Mouse (Mus musculus): Measurements from ENCODE around the gene Ufm1. TPM values are rescaled to one million over a fixed set of nuclear protein-coding genes. Genes with fewer than 3 reads are reported as not detected.
A peak's percentile ranks its signal among the peaks of the same experiment; 100 is the strongest.

Ufm1 gene
- polyA plus RNA-seq (2015; fragmentation: Nextera tagmentation; extraction: Ambion mirVana) = 41.9 and 50.1 TPM in 2 replicates

DNA sequence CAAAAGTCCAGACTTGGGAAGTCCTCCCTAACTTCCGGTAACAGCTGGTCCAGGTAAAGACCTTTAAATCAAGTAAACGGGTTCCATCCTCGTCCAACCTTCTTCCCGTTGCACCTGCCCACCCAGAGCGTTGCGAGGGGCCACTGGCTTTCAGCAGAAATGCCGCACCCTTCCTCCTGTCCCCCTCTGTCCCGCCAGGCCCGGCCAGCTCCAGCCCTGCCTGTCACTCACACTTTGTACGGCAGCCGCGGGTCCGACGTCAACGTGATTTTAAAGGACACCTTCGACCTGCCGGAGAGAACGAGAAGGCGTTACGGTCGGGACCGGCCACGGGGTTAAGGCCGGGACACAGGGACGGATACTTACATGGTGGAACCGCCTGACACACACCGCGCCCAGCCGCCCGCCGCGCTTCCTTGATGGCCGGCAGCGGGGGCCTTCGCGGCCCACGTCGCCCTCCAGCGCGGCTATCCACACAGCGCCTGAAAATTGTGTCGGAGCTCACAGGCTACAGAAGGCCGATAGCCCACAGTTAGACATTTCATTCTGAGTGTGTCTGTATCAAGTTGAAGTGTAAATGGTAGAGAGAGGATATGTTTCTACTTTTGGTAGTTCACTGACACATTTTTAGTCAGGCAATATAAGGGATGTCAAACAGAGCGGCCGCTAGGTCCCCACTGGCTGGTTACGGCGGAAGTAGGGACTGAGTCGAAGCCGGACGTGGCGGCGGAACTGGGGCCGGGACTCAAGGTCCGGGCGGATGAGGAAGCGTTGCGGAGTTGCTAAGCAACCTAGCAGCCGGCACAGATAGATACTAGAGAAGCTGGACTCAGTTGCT, at the start of gene Ufm1:
Ufm1 (minus strand) TSS at position 448 of the 838 bp plus-strand sequence.
- Histone ChIP-seq H3K9me3 (replicated peaks; ENCODE audit: control insufficient read depth, low read length) (no peaks in the 10 kb centered on the region), H3K4me1 (ENCODE audit: control insufficient read depth, low read depth, low read length) (peaks cover 3% of the 10 kb centered on the region), H3K9ac (ENCODE audit: low read depth, low read length) (peak within 1 kb of the TSS; percentile 79), H3K27ac (ENCODE audit: low read length) (no peak within 1 kb of the TSS), H3K36me3 (ENCODE audit: control insufficient read depth, insufficient read depth) (peaks cover 20% of the 10 kb centered on the region; the same call in 1 of the 2 replicates), H3K27me3 (ENCODE audit: control insufficient read depth, insufficient read depth, low read depth, low read length) (no peaks in the 10 kb centered on the region), H3K4me3 (ENCODE audit: low read depth, low read length) (peak within 1 kb of the TSS; percentile 87), H3K4me2 (ENCODE audit: low read depth, low read length) (peak within 1 kb of the TSS; percentile 71)
- under 1% methylated on average over 58 of the region's 58 CpGs for WGBS (ENCODE audit: insufficient replicate concordance)
- peak; percentile 98 for ATAC-seq (ENCODE audit: low read depth)

- Histone ChIP-seq H3K36me3 (ENCODE audit: control insufficient read depth, insufficient read depth) (no peaks in the 10 kb centered on the region), H3K4me2 (ENCODE audit: low read depth, low read length) (no peak overlapping the region), H3K4me3 (ENCODE audit: low read depth, low read length) (no peak overlapping the region), H3K27ac (ENCODE audit: low read length) (no peak overlapping the region), H3K27me3 (ENCODE audit: control insufficient read depth, insufficient read depth, low read depth, low read length) (no peaks in the 10 kb centered on the region), H3K9ac (ENCODE audit: low read depth, low read length) (no peak overlapping the region), H3K9me3 (replicated peaks; ENCODE audit: control insufficient read depth, low read length) (no peaks in the 10 kb centered on the region), H3K4me1 (ENCODE audit: control insufficient read depth, low read depth, low read length) (no peaks in the 10 kb centered on the region)
- 75% methylated on average over 12 of the region's 12 CpGs for WGBS (ENCODE audit: insufficient replicate concordance)
- no peak for ATAC-seq (ENCODE audit: low read depth)
These were observed 27.2 kb upstream of the Ufm1 start for GRCm38 (mm10) chr3:53890619-53891540.

- H3K9ac ChIP-seq (ENCODE audit: low read depth, low read length) = no peak overlapping the region
- no peaks in the 10 kb centered on the region for H3K4me1 ChIP-seq (ENCODE audit: control insufficient read depth, low read depth, low read length)
- WGBS (ENCODE audit: insufficient replicate concordance) = 67% methylated on average over 1 of the region's 1 CpGs
- H3K36me3 ChIP-seq (ENCODE audit: control insufficient read depth, insufficient read depth) = no peaks in the 10 kb centered on the region
- H3K9me3 ChIP-seq (replicated peaks; ENCODE audit: control insufficient read depth, low read length) = no peaks in the 10 kb centered on the region
- no peak overlapping the region for H3K4me3 ChIP-seq (ENCODE audit: low read depth, low read length)
- no peaks in the 10 kb centered on the region for H3K27me3 ChIP-seq (ENCODE audit: control insufficient read depth, insufficient read depth, low read depth, low read length)
- no peak overlapping the region for H3K4me2 ChIP-seq (ENCODE audit: low read depth, low read length)
- H3K27ac ChIP-seq (ENCODE audit: low read length) = no peak overlapping the region
- ATAC-seq (ENCODE audit: low read depth) = no peak
These were observed 8.0 kb upstream of the Ufm1 start for GRCm38 (mm10) chr3:53871596-53871995.

DNA sequence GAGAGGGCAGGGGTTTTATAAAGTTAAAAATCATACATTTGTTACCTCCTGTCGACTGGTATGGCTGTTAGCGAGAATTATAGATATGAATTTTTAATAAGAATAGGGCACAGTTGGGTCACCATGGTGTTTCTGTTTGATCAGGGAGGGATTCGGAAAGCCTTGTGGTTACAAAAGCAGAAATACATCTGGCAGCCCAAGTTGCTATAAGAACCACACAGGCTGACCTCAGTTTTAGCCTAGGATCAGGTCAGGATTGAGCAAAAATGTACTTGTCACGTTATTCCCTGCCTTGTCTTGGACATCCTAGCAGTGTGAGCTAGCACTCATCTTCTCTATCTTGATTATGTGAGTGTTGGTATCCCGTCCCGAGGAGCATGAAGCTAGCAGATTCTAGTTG, 6.9 kb upstream of the Ufm1 start:
- no peak for ATAC-seq (ENCODE audit: low read depth)
- H3K9ac ChIP-seq (ENCODE audit: low read depth, low read length) = no peak overlapping the region
- no peaks in the 10 kb centered on the region for H3K36me3 ChIP-seq (ENCODE audit: control insufficient read depth, insufficient read depth)
- WGBS (ENCODE audit: insufficient replicate concordance) = 51% methylated on average over 6 of the region's 6 CpGs
- H3K4me3 ChIP-seq (ENCODE audit: low read depth, low read length) = no peak overlapping the region
- no peaks in the 10 kb centered on the region for H3K4me1 ChIP-seq (ENCODE audit: control insufficient read depth, low read depth, low read length)
- no peak overlapping the region for H3K27ac ChIP-seq (ENCODE audit: low read length)
- H3K27me3 ChIP-seq (ENCODE audit: control insufficient read depth, insufficient read depth, low read depth, low read length) = no peaks in the 10 kb centered on the region
- H3K4me2 ChIP-seq (ENCODE audit: low read depth, low read length) = no peak overlapping the region
- H3K9me3 ChIP-seq (replicated peaks; ENCODE audit: control insufficient read depth, low read length) = no peaks in the 10 kb centered on the region

- 34% methylated on average over 1 of the region's 1 CpGs for WGBS (ENCODE audit: insufficient replicate concordance)
- Histone ChIP-seq H3K36me3 (ENCODE audit: control insufficient read depth, insufficient read depth) (no peaks in the 10 kb centered on the region), H3K4me1 (ENCODE audit: control insufficient read depth, low read depth, low read length) (no peaks in the 10 kb centered on the region), H3K27ac (ENCODE audit: low read length) (no peak overlapping the region), H3K9me3 (replicated peaks; ENCODE audit: control insufficient read depth, low read length) (no peaks in the 10 kb centered on the region), H3K4me3 (ENCODE audit: low read depth, low read length) (no peak overlapping the region), H3K27me3 (ENCODE audit: control insufficient read depth, insufficient read depth, low read depth, low read length) (no peaks in the 10 kb centered on the region), H3K4me2 (ENCODE audit: low read depth, low read length) (no peak overlapping the region), H3K9ac (ENCODE audit: low read depth, low read length) (no peak overlapping the region)
- no peak for ATAC-seq (ENCODE audit: low read depth)
These were observed 5.6 kb upstream of the Ufm1 start for GRCm38 (mm10) chr3:53869263-53869662.

DNA sequence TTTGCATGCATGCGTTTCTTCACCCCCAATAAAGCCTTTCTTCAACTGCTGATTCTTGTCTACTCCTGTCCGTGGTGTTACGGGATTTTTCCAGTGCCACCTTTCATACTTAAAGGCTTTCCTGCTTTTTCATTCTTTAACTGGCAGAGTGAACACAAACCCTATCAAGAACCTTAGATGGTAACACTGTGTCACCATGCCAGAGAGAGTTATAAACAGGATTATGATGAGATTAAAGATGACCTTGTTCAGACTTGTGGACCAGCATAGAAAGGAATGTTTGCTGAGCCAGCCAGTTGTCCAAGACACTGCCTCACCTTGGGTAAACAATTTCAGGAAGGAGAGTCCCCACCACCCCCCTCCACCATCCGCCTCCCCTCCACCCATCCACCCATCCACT, 4.6 kb upstream of the Ufm1 start:
- Histone ChIP-seq H3K4me2 (ENCODE audit: low read depth, low read length) (no peak overlapping the region), H3K27ac (ENCODE audit: low read length) (no peak overlapping the region), H3K36me3 (ENCODE audit: control insufficient read depth, insufficient read depth) (no peaks in the 10 kb centered on the region), H3K27me3 (ENCODE audit: control insufficient read depth, insufficient read depth, low read depth, low read length) (no peaks in the 10 kb centered on the region), H3K9me3 (replicated peaks; ENCODE audit: control insufficient read depth, low read length) (no peaks in the 10 kb centered on the region), H3K4me1 (ENCODE audit: control insufficient read depth, low read depth, low read length) (no peaks in the 10 kb centered on the region), H3K9ac (ENCODE audit: low read depth, low read length) (no peak overlapping the region), H3K4me3 (ENCODE audit: low read depth, low read length) (no peak overlapping the region)
- 80% methylated on average over 4 of the region's 4 CpGs for WGBS (ENCODE audit: insufficient replicate concordance)
- no peak for ATAC-seq (ENCODE audit: low read depth)

- Histone ChIP-seq H3K9ac (ENCODE audit: low read depth, low read length) (no peak overlapping the region), H3K36me3 (ENCODE audit: control insufficient read depth, insufficient read depth) (peaks cover 13% of the 10 kb centered on the region), H3K9me3 (replicated peaks; ENCODE audit: control insufficient read depth, low read length) (no peaks in the 10 kb centered on the region), H3K27ac (ENCODE audit: low read length) (no peak overlapping the region), H3K27me3 (ENCODE audit: control insufficient read depth, insufficient read depth, low read depth, low read length) (no peaks in the 10 kb centered on the region), H3K4me2 (ENCODE audit: low read depth, low read length) (no peak overlapping the region), H3K4me3 (ENCODE audit: low read depth, low read length) (no peak overlapping the region), H3K4me1 (ENCODE audit: control insufficient read depth, low read depth, low read length) (no peaks in the 10 kb centered on the region)
- no peak for ATAC-seq (ENCODE audit: low read depth)
- 68% methylated on average over 3 of the region's 3 CpGs for WGBS (ENCODE audit: insufficient replicate concordance)
These were observed 8.8 kb downstream of the Ufm1 start for GRCm38 (mm10) chr3:53854831-53855230.

GRCm38 (mm10) chr3:53854261-53854660, 9.4 kb downstream of the Ufm1 start:
- Histone ChIP-seq H3K4me3 (ENCODE audit: low read depth, low read length) (no peak overlapping the region), H3K36me3 (ENCODE audit: control insufficient read depth, insufficient read depth) (peaks cover 9% of the 10 kb centered on the region), H3K27me3 (ENCODE audit: control insufficient read depth, insufficient read depth, low read depth, low read length) (no peaks in the 10 kb centered on the region), H3K9ac (ENCODE audit: low read depth, low read length) (no peak overlapping the region), H3K4me2 (ENCODE audit: low read depth, low read length) (no peak overlapping the region), H3K4me1 (ENCODE audit: control insufficient read depth, low read depth, low read length) (no peaks in the 10 kb centered on the region), H3K9me3 (replicated peaks; ENCODE audit: control insufficient read depth, low read length) (no peaks in the 10 kb centered on the region), H3K27ac (ENCODE audit: low read length) (no peak overlapping the region)
- WGBS (ENCODE audit: insufficient replicate concordance) = 63% methylated on average over 4 of the region's 4 CpGs
- no peak for ATAC-seq (ENCODE audit: low read depth)

- no peak for ATAC-seq (ENCODE audit: low read depth)
- Histone ChIP-seq H3K4me3 (ENCODE audit: low read depth, low read length) (no peak overlapping the region), H3K9ac (ENCODE audit: low read depth, low read length) (no peak overlapping the region), H3K9me3 (replicated peaks; ENCODE audit: control insufficient read depth, low read length) (no peaks in the 10 kb centered on the region), H3K27ac (ENCODE audit: low read length) (no peak overlapping the region), H3K36me3 (ENCODE audit: control insufficient read depth, insufficient read depth) (no peaks in the 10 kb centered on the region), H3K4me1 (ENCODE audit: control insufficient read depth, low read depth, low read length) (no peaks in the 10 kb centered on the region), H3K4me2 (ENCODE audit: low read depth, low read length) (no peak overlapping the region), H3K27me3 (ENCODE audit: control insufficient read depth, insufficient read depth, low read depth, low read length) (no peaks in the 10 kb centered on the region)
- 70% methylated on average over 11 of the region's 11 CpGs for whole genome bisulfite sequencing (ENCODE audit: insufficient replicate concordance)
These were observed 15.4 kb downstream of the Ufm1 start for GRCm38 (mm10) chr3:53848262-53848661.

Data from liver, embryonic 16.5 days (tissue).